Mouse (Mus musculus) limb, embryonic 11.5 days (tissue): Measurements from ENCODE around the gene Anp32e. TPM values are rescaled to one million over a fixed set of nuclear protein-coding genes. Genes with fewer than 3 reads are reported as not detected.
A peak's percentile ranks its signal among the peaks of the same experiment; 100 is the strongest.
"Not testable (repeated sequence)": the region's sequence is repeated elsewhere in the genome, so short reads cannot be mapped to it uniquely, and the experiment has no call there.

Source experiments
- ATAC-seq: fragments of 200-750 bp; cut with Nextera tagmentation; 2 replicates; pipeline ENCODE4 v1.8.0; 2017; ENCODE audit warnings: low read depth; ENCODE audit not compliant: insufficient number of reproducible peaks, low FRiP score, low TSS enrichment
- DNase-seq: peaks from one replicate; pipeline ENCODE4 v3.0.0-alpha.2; 2015; ENCODE audit warnings: low spot score
- H3K27ac ChIP-seq: fragments of 300-500 bp; sonication (generic); replicated peaks from 2 replicates; pipeline ENCODE4 v1.5.1; 2014; ENCODE audit warnings: low read depth, mild to moderate bottlenecking, low read length
- H3K27me3 ChIP-seq: fragments of 300-500 bp; sonication (generic); 2 replicates; pipeline ENCODE4 v1.6.1; 2014; ENCODE audit warnings: mild to moderate bottlenecking, low read length, mixed read lengths; ENCODE audit not compliant: control insufficient read depth, insufficient read depth
- H3K36me3 ChIP-seq: fragments of 300-500 bp; sonication (generic); 2 replicates; pipeline ENCODE4 v1.6.1; 2014; ENCODE audit warnings: mild to moderate bottlenecking, low read length, moderate library complexity, mixed read lengths; ENCODE audit not compliant: control insufficient read depth, insufficient read depth
- H3K4me1 ChIP-seq: fragments of 300-500 bp; sonication (generic); 2 replicates; pipeline ENCODE4 v1.6.1; 2014; ENCODE audit warnings: low read length, mixed read lengths; ENCODE audit not compliant: control insufficient read depth, insufficient read depth
- H3K4me2 ChIP-seq: fragments of 300-500 bp; sonication (generic); 2 replicates; pipeline ENCODE4 v1.6.1; 2014; ENCODE audit warnings: low read depth, mild to moderate bottlenecking, moderate library complexity; ENCODE audit not compliant: severe bottlenecking
- H3K4me3 ChIP-seq: fragments of 300-500 bp; sonication (generic); 2 replicates; pipeline ENCODE4 v1.5.1; 2014; ENCODE audit warnings: low read depth, low read length
- H3K9ac ChIP-seq: fragments of 300-500 bp; sonication (generic); 2 replicates; pipeline ENCODE4 v1.6.1; 2014; ENCODE audit warnings: mild to moderate bottlenecking, low read length
- H3K9me3 ChIP-seq: fragments of 300-500 bp; sonication (generic); 2 replicates; pipeline ENCODE4 v1.6.1; 2016; ENCODE audit warnings: low read length; ENCODE audit not compliant: control insufficient read depth
- WGBS: fragments of 180-500 bp; shearing (Covaris S2); extraction: QIAGEN DNeasy Blood & Tissue Kit; methylation state at CpG from one replicate; pipeline ENCODE4 v1.1.7; 2014; 5-methylcytosine and 5-hydroxymethylcytosine counted together
- polyA plus RNA-seq: library from polyadenylated mRNA; unstranded; fragments of >200 nt; fragmentation: Nextera tagmentation; extraction: Ambion mirVana; gene quantifications from 2 replicates; pipeline ENCODE4 v1.2.1, GENCODE M21; 2014

Anp32e gene
- polyA plus RNA-seq, 1 experiment from 2014 or later, result 125 TPM

- Histone ChIP-seq H3K36me3 (no peaks in the 10 kb centered on the region), H3K4me2 (no peak overlapping the region), H3K4me1 (no peaks in the 10 kb centered on the region), H3K9ac (no peak overlapping the region), H3K4me3 (no peak overlapping the region), H3K9me3 (no peaks in the 10 kb centered on the region), H3K27ac (no peak overlapping the region), H3K27me3 (no peaks in the 10 kb centered on the region)
- ATAC-seq (no peak), DNase-seq (no peak)
- whole genome bisulfite sequencing, result 93% methylated on average over 4 of the region's 4 CpGs
Measured at GRCm38 (mm10) chr3:95914706-95915105, 14.3 kb upstream of the Anp32e start.

- 75% methylated on average over 7 of the region's 7 CpGs for WGBS
- DNase-seq (no peak), ATAC-seq (no peak)
- Histone ChIP-seq H3K9me3 (no peaks in the 10 kb centered on the region), H3K27ac (no peak overlapping the region), H3K4me1 (no peaks in the 10 kb centered on the region), H3K4me3 (no peak overlapping the region), H3K27me3 (no peaks in the 10 kb centered on the region), H3K4me2 (no peak overlapping the region), H3K9ac (no peak overlapping the region), H3K36me3 (no peaks in the 10 kb centered on the region)
Measured at GRCm38 (mm10) chr3:95916760-95917159, 12.3 kb upstream of the Anp32e start.

GRCm38 (mm10) chr3:95920532-95920931, 8.5 kb upstream of the Anp32e start:
- 69% methylated on average over 2 of the region's 2 CpGs for whole genome bisulfite sequencing

DNA sequence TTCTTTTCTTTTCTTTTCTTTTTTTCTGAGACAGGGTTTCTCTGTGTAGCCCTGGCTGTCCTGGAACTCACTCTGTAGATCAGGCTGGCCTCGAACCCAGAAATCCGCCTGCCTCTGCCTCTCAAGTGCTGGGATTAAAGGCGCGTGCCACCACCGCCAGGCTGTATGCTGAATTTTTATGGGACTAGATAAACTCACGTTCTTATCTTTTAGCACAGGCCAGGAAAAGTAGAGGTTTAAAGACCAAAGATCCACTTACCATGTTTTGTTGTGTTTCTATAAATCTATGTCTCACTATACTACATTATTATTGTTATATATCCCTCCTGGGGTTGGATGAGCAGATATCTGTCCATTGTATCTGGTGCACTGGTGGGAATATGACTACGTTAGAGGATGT, 5.6 kb upstream of the Anp32e start:
- H3K4me2 ChIP-seq, H3K9ac ChIP-seq, ATAC-seq, DNase-seq, H3K27ac ChIP-seq, H3K9me3 ChIP-seq, H3K4me1 ChIP-seq, H3K4me3 ChIP-seq, H3K27me3 ChIP-seq, H3K36me3 ChIP-seq: not testable (repeated sequence)
- WGBS, result 92% methylated on average over 7 of the region's 7 CpGs

More at GRCm38 (mm10) chr3:95920532-95920931, 8.5 kb upstream of the Anp32e start:
- not testable (repeated sequence) for DNase-seq, H3K4me2 ChIP-seq, H3K27ac ChIP-seq, H3K27me3 ChIP-seq, H3K4me3 ChIP-seq, H3K9me3 ChIP-seq, H3K4me1 ChIP-seq, H3K9ac ChIP-seq, H3K36me3 ChIP-seq, ATAC-seq

- ATAC-seq, result no peak
- Histone ChIP-seq H3K27ac (no peak overlapping the region), H3K9me3 (no peaks in the 10 kb centered on the region), H3K4me1 (no peaks in the 10 kb centered on the region), H3K27me3 (no peaks in the 10 kb centered on the region), H3K9ac (no peak overlapping the region), H3K4me3 (no peak overlapping the region), H3K36me3 (no peaks in the 10 kb centered on the region), H3K4me2 (no peak overlapping the region)
- DNase-seq, result no peak
- WGBS, result 78% methylated on average over 4 of the region's 4 CpGs
Measured at GRCm38 (mm10) chr3:95924185-95924584, 4.9 kb upstream of the Anp32e start.

- H3K9ac ChIP-seq, result no peak overlapping the region
- H3K4me3 ChIP-seq, result no peak overlapping the region
- H3K9me3 ChIP-seq, result no peaks in the 10 kb centered on the region
- H3K27me3 ChIP-seq, result no peaks in the 10 kb centered on the region
- 83% methylated on average over 5 of the region's 5 CpGs for WGBS
- DNase-seq, result no peak
- no peak overlapping the region for H3K27ac ChIP-seq
- no peak overlapping the region for H3K4me2 ChIP-seq
- H3K36me3 ChIP-seq, result no peaks in the 10 kb centered on the region
- H3K4me1 ChIP-seq, result no peaks in the 10 kb centered on the region
- ATAC-seq, result no peak
Measured at GRCm38 (mm10) chr3:95925087-95925486, 4.0 kb upstream of the Anp32e start.

DNA sequence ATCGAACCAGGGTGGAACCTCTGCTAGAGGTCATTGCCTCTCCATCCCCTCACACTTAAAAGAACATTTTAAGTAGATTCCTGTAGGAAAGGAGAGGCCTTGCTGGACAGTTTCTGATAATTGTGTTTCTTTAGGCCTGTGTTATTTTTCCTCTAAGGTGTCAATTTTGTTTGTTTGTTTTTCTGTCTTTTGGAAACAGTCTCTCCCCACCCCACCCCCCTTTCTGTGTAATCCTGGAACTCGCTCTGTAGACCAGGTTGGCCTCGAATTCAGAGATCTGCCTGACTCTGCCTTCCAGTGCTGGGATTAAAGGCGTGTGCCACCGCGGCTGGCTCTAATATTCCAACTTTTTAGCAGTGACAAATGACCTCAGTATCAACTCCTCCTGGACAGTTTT, 787 bp upstream of the Anp32e start:
- 73% methylated on average over 6 of the region's 6 CpGs for WGBS

GRCm38 (mm10) chr3:95929581-95930470, 780 bp downstream of the Anp32e start:
- H3K9me3 ChIP-seq, result no peaks in the 10 kb centered on the region
- peak; percentile 40; the same call in 1 of the 2 replicates for ATAC-seq
- peak overlapping the region; percentile 98 for H3K9ac ChIP-seq
- WGBS, result 0% methylated on average over 100 of the region's 105 CpGs
- H3K27me3 ChIP-seq, result no peaks in the 10 kb centered on the region
- H3K27ac ChIP-seq, result peak overlapping the region; percentile 87
- peaks cover 14% of the 10 kb centered on the region for H3K36me3 ChIP-seq
- H3K4me2 ChIP-seq, result peak overlapping the region; percentile 65
- DNase-seq, result peak; percentile 73
- 0 out of 2 replicates have a peak, but pooled peaks cover 2% of the 10 kb centered on the region for H3K4me1 ChIP-seq
- H3K4me3 ChIP-seq, result peak overlapping the region; percentile 91

More for the DNA sequence above, 787 bp upstream of the Anp32e start:
- no peaks in the 10 kb centered on the region for H3K27me3 ChIP-seq
- no peaks in the 10 kb centered on the region for H3K9me3 ChIP-seq
- H3K4me2 ChIP-seq, result peak overlapping the region; percentile 41
- H3K4me1 ChIP-seq, result 0 out of 2 replicates have a peak, but pooled peaks cover 2% of the 10 kb centered on the region
- DNase-seq (no peak), ATAC-seq (no peak)
- H3K9ac ChIP-seq, result peak overlapping the region; percentile 51; the same call in 1 of the 2 replicates
- H3K27ac ChIP-seq, result peak overlapping the region; percentile 85
- peaks cover 2% of the 10 kb centered on the region; the same call in 1 of the 2 replicates for H3K36me3 ChIP-seq
- H3K4me3 ChIP-seq, result peak overlapping the region; percentile 91
